Mouse (Mus musculus) testis, adult 2 months (tissue): ENCODE results near the gene Masp1. TPM values are rescaled to one million over a fixed set of nuclear protein-coding genes. Genes with fewer than 3 reads are reported as not detected.

ENCODE experiments used
- H3K27ac ChIP-seq: fragments of 200-500 bp; 2 replicates; pipeline ENCODE4 v1.5.1; 2012; ENCODE audit warnings: low read depth, low read length; ENCODE audit not compliant: control insufficient read depth, insufficient read depth
- H3K27me3 ChIP-seq: fragments of 200-500 bp; 2 replicates; pipeline ENCODE4 v1.6.1; 2012; ENCODE audit warnings: mild to moderate bottlenecking, low read length, moderate library complexity; ENCODE audit not compliant: control insufficient read depth, insufficient read depth
- H3K36me3 ChIP-seq: fragments of 200-500 bp; 2 replicates; pipeline ENCODE4 v1.6.1; 2012; ENCODE audit warnings: mild to moderate bottlenecking, low read length; ENCODE audit not compliant: control insufficient read depth, insufficient read depth
- H3K4me1 ChIP-seq: fragments of 200-500 bp; 2 replicates; pipeline ENCODE4 v1.6.1; 2012; ENCODE audit warnings: low read length; ENCODE audit not compliant: control insufficient read depth, insufficient read depth
- H3K4me3 ChIP-seq: fragments of 200-500 bp; 2 replicates; pipeline ENCODE4 v1.5.1; 2012; ENCODE audit warnings: low read depth, mild to moderate bottlenecking, low read length, moderate library complexity, mixed read lengths; ENCODE audit not compliant: control insufficient read depth
- CTCF ChIP-seq: fragments of 200-500 bp; IDR thresholded peaks from 2 replicates; pipeline ENCODE4 v1.5.1; 2012; ENCODE audit warnings: low read depth, mild to moderate bottlenecking, inconsistent platforms, low read length, moderate library complexity; ENCODE audit not compliant: control insufficient read depth, insufficient read depth, insufficient replicate concordance
- POLR2A ChIP-seq: fragments of 200-500 bp; IDR thresholded peaks from 2 replicates; pipeline ENCODE4 v1.6.1; 2012; ENCODE audit warnings: low read depth, mild to moderate bottlenecking, inconsistent platforms, low read length, moderate library complexity; ENCODE audit not compliant: control insufficient read depth
- polyA plus RNA-seq: library from polyadenylated mRNA; depleted of rRNA; stranded (reverse); fragments of >200 nt; gene quantifications from 2 replicates; pipeline ENCODE4 v1.2.3, GENCODE M21; 2012

Masp1 gene
- polyA plus RNA-seq, 1 experiment = 0.65 TPM

GRCm38 (mm10) chr16:23547783-23548182 lies 27.2 kb upstream of the Masp1 start:
- H3K36me3 ChIP-seq = no peaks in the 10 kb centered on the region
- H3K4me3 ChIP-seq = no peak overlapping the region
- no peaks in the 10 kb centered on the region for H3K4me1 ChIP-seq
- TF ChIP-seq POLR2A (no peak), CTCF (no peak; the same call in 1 of the 2 replicates)
- H3K27me3 ChIP-seq = no peaks in the 10 kb centered on the region
- no peak overlapping the region for H3K27ac ChIP-seq

GRCm38 (mm10) chr16:23544361-23544760 lies 23.7 kb upstream of the Masp1 start:
- Histone ChIP-seq H3K4me3 (no peak overlapping the region), H3K36me3 (no peaks in the 10 kb centered on the region), H3K27ac (no peak overlapping the region), H3K4me1 (no peaks in the 10 kb centered on the region), H3K27me3 (no peaks in the 10 kb centered on the region)
- TF ChIP-seq POLR2A (no peak), CTCF (no peak)

GRCm38 (mm10) chr16:23542866-23543265 lies 22.3 kb upstream of the Masp1 start:
- no peak overlapping the region for H3K27ac ChIP-seq
- TF ChIP-seq CTCF (no peak), POLR2A (no peak)
- no peaks in the 10 kb centered on the region for H3K36me3 ChIP-seq
- H3K4me1 ChIP-seq = no peaks in the 10 kb centered on the region
- no peak overlapping the region for H3K4me3 ChIP-seq
- no peaks in the 10 kb centered on the region for H3K27me3 ChIP-seq

DNA sequence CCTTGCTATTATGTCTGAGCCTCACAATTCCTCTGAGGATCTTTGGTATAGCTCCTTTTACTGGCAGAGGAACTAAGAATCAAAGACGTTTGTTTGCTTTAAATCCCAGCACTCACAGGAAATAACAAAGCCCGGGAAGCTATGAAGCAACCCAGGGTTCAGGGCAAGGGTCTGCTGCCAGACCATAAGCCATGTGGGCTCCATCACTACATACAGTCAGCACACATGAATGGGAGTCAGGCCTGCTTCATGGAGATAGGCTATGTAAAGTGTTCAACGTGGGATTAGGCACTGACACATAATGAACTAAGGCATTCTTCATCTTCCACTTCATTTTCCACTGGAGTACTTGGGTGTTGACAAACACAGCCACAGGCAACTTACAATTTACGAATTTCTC lies 20.4 kb upstream of the Masp1 start:
- H3K27me3 ChIP-seq = no peaks in the 10 kb centered on the region
- H3K36me3 ChIP-seq = no peaks in the 10 kb centered on the region
- TF ChIP-seq POLR2A (no peak), CTCF (no peak)
- H3K27ac ChIP-seq = no peak overlapping the region
- H3K4me1 ChIP-seq = no peaks in the 10 kb centered on the region
- H3K4me3 ChIP-seq = no peak overlapping the region

GRCm38 (mm10) chr16:23533707-23534106 lies 13.1 kb upstream of the Masp1 start:
- no peaks in the 10 kb centered on the region for H3K4me1 ChIP-seq
- no peak overlapping the region for H3K27ac ChIP-seq
- H3K27me3 ChIP-seq = no peaks in the 10 kb centered on the region
- H3K4me3 ChIP-seq = no peak overlapping the region
- TF ChIP-seq POLR2A = no peak
- TF ChIP-seq CTCF = no peak
- no peaks in the 10 kb centered on the region for H3K36me3 ChIP-seq

GRCm38 (mm10) chr16:23529186-23529585 lies 8.6 kb upstream of the Masp1 start:
- H3K4me3 ChIP-seq = no peak overlapping the region

DNA sequence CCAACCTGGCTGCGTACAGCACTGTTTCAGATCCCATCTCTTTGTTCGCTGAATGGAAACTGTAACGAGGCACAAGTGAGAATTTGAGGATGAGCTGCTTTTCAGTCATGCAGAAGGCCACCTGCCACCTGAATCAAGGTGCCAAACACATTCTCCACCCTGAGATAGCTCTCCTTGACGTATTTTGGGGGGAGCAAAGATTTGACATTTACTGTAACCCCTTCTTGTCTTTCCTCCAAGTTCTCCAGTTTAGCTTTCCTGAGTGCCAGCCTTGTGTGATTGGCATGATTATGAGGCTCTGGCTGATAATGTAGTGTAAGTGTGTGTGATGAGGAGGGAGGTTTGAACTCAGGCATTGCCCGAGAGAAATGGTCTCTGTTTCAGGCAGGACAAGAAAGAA lies 1.5 kb upstream of the Masp1 start:
- Histone ChIP-seq H3K27ac (no peak overlapping the region), H3K4me3 (no peak overlapping the region), H3K27me3 (no peaks in the 10 kb centered on the region), H3K4me1 (no peaks in the 10 kb centered on the region), H3K36me3 (no peaks in the 10 kb centered on the region)
- no peak for TF ChIP-seq POLR2A
- no peak for TF ChIP-seq CTCF

More at GRCm38 (mm10) chr16:23529186-23529585, 8.6 kb upstream of the Masp1 start:
- Histone ChIP-seq H3K4me1 (no peaks in the 10 kb centered on the region), H3K27me3 (no peaks in the 10 kb centered on the region), H3K27ac (no peak overlapping the region), H3K36me3 (no peaks in the 10 kb centered on the region)
- TF ChIP-seq POLR2A = no peak
- no peak for TF ChIP-seq CTCF

DNA sequence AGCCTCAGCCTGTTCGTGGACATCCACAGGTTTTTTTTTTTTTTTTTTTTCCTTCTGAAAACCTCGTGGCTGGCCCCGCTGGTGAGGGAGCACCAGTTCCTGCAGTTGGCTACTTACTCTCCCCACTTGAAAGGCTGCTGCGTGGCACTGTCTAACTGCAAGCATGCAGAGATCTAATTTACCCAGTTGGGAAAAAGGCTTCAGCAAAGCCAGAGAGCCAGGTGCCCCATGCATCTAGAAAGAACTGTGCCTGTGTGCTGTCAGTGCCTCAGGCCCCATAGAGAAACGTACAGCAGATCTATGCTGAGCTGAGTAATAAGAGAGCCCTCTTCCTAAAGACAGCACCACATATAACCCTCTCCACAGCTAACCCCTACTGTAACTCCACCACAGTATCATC lies 477 bp upstream of the Masp1 start:
- H3K27ac ChIP-seq = no peak overlapping the region
- H3K4me1 ChIP-seq = no peaks in the 10 kb centered on the region
- H3K36me3 ChIP-seq = no peaks in the 10 kb centered on the region
- no peak for TF ChIP-seq CTCF
- no peak for TF ChIP-seq POLR2A
- no peaks in the 10 kb centered on the region for H3K27me3 ChIP-seq
- H3K4me3 ChIP-seq = no peak overlapping the region
